Mouse (Mus musculus): ENCODE data around the gene St6galnac3.

- no peak for TF ChIP-seq POLR2A (IDR thresholded peaks at IDR 0.05; ENCODE audit: borderline replicate concordance, control insufficient read depth, low read depth, low read length)
- no peak for TF ChIP-seq CTCF (IDR thresholded peaks at IDR 0.05; ENCODE audit: control insufficient read depth, insufficient read depth, low read length)
These were observed 261.1 kb downstream of the St6galnac3 start for GRCm38 (mm10) chr3:153463849-153464248.

Data from bone marrow, adult 2 months (tissue).